In genomic region chr5:124528351-124528750, GRCm38 (mm10) we compare ENCODE assay signal across 10 mouse cellular contexts. TPM values are rescaled to one million over a fixed set of nuclear protein-coding genes. Genes with fewer than 3 reads are reported as not detected.
DNase-seq lines count a peak whose midpoint lies in the region; ATAC-seq lines count a peak whose summit lies in the region.
"Had no signal": no experiment of that assay in that cellular context is flagged by ENCODE, and none has a peak within 500 bp of the region (broad histone marks: within the 10 kb centered on the region; RNA-seq: fewer than 3 reads in every experiment).

No protein-coding gene starts in this region.

- WGBS in heart, embryonic 10.5 days: 80% methylated on average over 4 of the region's 4 CpGs
- WGBS in liver, embryonic 12.5 days (ENCODE audit: insufficient replicate concordance): 71% methylated on average over 4 of the region's 4 CpGs

- no peak for ATAC-seq in liver, embryonic 12.5 days

- H3K27me3 ChIP-seq in heart, embryonic 10.5 days (ENCODE audit: insufficient read depth, poor library complexity, severe bottlenecking): no peaks in the 10 kb centered on the region
- peaks cover 54% of the 10 kb centered on the region for H3K27me3 ChIP-seq in liver, embryonic 12.5 days (replicated peaks)

- peaks cover 34% of the 10 kb centered on the region for H3K36me3 ChIP-seq in heart, embryonic 10.5 days
- H3K36me3 ChIP-seq in liver, embryonic 12.5 days: peaks cover 3% of the 10 kb centered on the region; the same call in 1 of the 2 replicates

- no peaks in the 10 kb centered on the region for H3K9me3 ChIP-seq in heart, embryonic 10.5 days
- H3K9me3 ChIP-seq in liver, embryonic 12.5 days (replicated peaks): no peaks in the 10 kb centered on the region

- intact Hi-C loops in heart, postnatal 10 days (cut with DNase I): loop anchor here (2.0 kb wide), 1 partner anchor 18 kb away; no protein-coding TSS in a partner anchor

- no peak overlapping the region for H3K9ac ChIP-seq in liver, embryonic 12.5 days

- peak overlapping the region; percentile 90; the same call in 1 of the 2 replicates for H3K4me2 ChIP-seq in liver, embryonic 12.5 days

- DNase-seq in heart, embryonic 10.5 days (ENCODE audit: low spot score): no peak
- DNase-seq in heart, postnatal 10 days: no peak
- DNase-seq in retina, postnatal 1 day: peak; percentile 17
- no peak for DNase-seq in retina, embryonic 14.5 days (ENCODE audit: low spot score)
- DNase-seq in right cerebral cortex, adult 18-20 months: no peak
- DNase-seq in thymus, postnatal 0 days (ENCODE audit: low spot score): no peak
- DNase-seq in right cerebral cortex, postnatal 10 days (ENCODE audit: low spot score in 2 of 2): no peak
- DNase-seq: cerebellum, postnatal 14 days; right cerebral cortex, postnatal 25 days had no signal

- peak overlapping the region; percentile 95 for H3K27ac ChIP-seq in heart, embryonic 10.5 days
- H3K27ac ChIP-seq in liver, embryonic 12.5 days: no peak overlapping the region

- H3K4me1 ChIP-seq in heart, embryonic 10.5 days: peaks cover 48% of the 10 kb centered on the region
- peaks cover 41% of the 10 kb centered on the region for H3K4me1 ChIP-seq in liver, embryonic 12.5 days

- peak overlapping the region; percentile 89 for H3K4me3 ChIP-seq in heart, embryonic 10.5 days
- no peak overlapping the region for H3K4me3 ChIP-seq in liver, embryonic 12.5 days

RNA-seq across cellular contexts. Expression of gene Rilpl1, which starts 2.8 kb away (rescaled TPM):
- 22.7 and 25.5 TPM in 2 replicates for polyA plus RNA-seq in heart, embryonic 10.5 days (2016; fragmentation: Nextera tagmentation; extraction: Ambion mirVana)
- total RNA-seq in heart, postnatal 10 days (2021): 100 to 1,000 TPM; 111 to 115 TPM
- 4.5 and 4.9 TPM in 2 replicates for polyA plus RNA-seq in liver, embryonic 12.5 days (2016; fragmentation: Nextera tagmentation; extraction: Ambion mirVana)
- 4.6 and 4.8 TPM in 2 replicates for polyA plus RNA-seq in thymus, postnatal 0 days (2015; fragmentation: Nextera tagmentation; extraction: Ambion mirVana)

RNA-seq across cellular contexts. Expression of gene Tmed2, which starts 12.1 kb away (rescaled TPM):
- 523 and 570 TPM in 2 replicates for polyA plus RNA-seq in heart, embryonic 10.5 days (2016; fragmentation: Nextera tagmentation; extraction: Ambion mirVana)
- total RNA-seq in heart, postnatal 10 days (2021): 100 to 1,000 TPM; 201 to 206 TPM
- polyA plus RNA-seq in liver, embryonic 12.5 days (2016; fragmentation: Nextera tagmentation; extraction: Ambion mirVana): 394 and 403 TPM in 2 replicates
- polyA plus RNA-seq in thymus, postnatal 0 days (2015; fragmentation: Nextera tagmentation; extraction: Ambion mirVana): 489 and 490 TPM in 2 replicates

RNA-seq across cellular contexts. Expression of gene Ddx55, which starts 24.3 kb away (rescaled TPM):
- 11.4 and 13.0 TPM in 2 replicates for polyA plus RNA-seq in heart, embryonic 10.5 days (2016; fragmentation: Nextera tagmentation; extraction: Ambion mirVana)
- 1 to 10 TPM; 6.2 to 7.0 TPM for total RNA-seq in heart, postnatal 10 days (2021)
- polyA plus RNA-seq in liver, embryonic 12.5 days (2016; fragmentation: Nextera tagmentation; extraction: Ambion mirVana): 11.9 and 12.4 TPM in 2 replicates
- 16.5 and 19.7 TPM in 2 replicates for polyA plus RNA-seq in thymus, postnatal 0 days (2015; fragmentation: Nextera tagmentation; extraction: Ambion mirVana)

RNA-seq across cellular contexts. Expression of gene Snrnp35, which starts 45.4 kb away (rescaled TPM):
- 25.5 and 26.8 TPM in 2 replicates for polyA plus RNA-seq in heart, embryonic 10.5 days (2016; fragmentation: Nextera tagmentation; extraction: Ambion mirVana)
- 10 to 100 TPM; 14.2 to 16.0 TPM for total RNA-seq in heart, postnatal 10 days (2021)
- 17.8 and 18.3 TPM in 2 replicates for polyA plus RNA-seq in liver, embryonic 12.5 days (2016; fragmentation: Nextera tagmentation; extraction: Ambion mirVana)
- polyA plus RNA-seq in thymus, postnatal 0 days (2015; fragmentation: Nextera tagmentation; extraction: Ambion mirVana): 17.5 and 17.8 TPM in 2 replicates

RNA-seq across cellular contexts. Expression of gene Rilpl2, which starts 50.2 kb away (rescaled TPM):
- 13.3 and 18.3 TPM in 2 replicates for polyA plus RNA-seq in heart, embryonic 10.5 days (2016; fragmentation: Nextera tagmentation; extraction: Ambion mirVana)
- total RNA-seq in heart, postnatal 10 days (2021): 10 to 100 TPM; 11.0 to 11.4 TPM
- 9.4 and 11.5 TPM in 2 replicates for polyA plus RNA-seq in liver, embryonic 12.5 days (2016; fragmentation: Nextera tagmentation; extraction: Ambion mirVana)
- polyA plus RNA-seq in thymus, postnatal 0 days (2015; fragmentation: Nextera tagmentation; extraction: Ambion mirVana): 39.5 and 40.2 TPM in 2 replicates
